Mouse (Mus musculus) embryonic fibroblast, embryonic 13.5 days (primary cell): ENCODE measurements around the gene Ahnak2.

Experiments used
- CTCF ChIP-seq: IDR thresholded peaks from 2 replicates; pipeline ENCODE4 v1.5.1; 2011; ENCODE audit warnings: mild to moderate bottlenecking, control low read depth, low read length, moderate library complexity, borderline replicate concordance; ENCODE audit not compliant: insufficient read depth
- POLR2A ChIP-seq: IDR thresholded peaks from 2 replicates; pipeline ENCODE4 v1.6.1; 2011; ENCODE audit warnings: low read depth, mild to moderate bottlenecking, control low read depth, low read length, moderate library complexity

DNA sequence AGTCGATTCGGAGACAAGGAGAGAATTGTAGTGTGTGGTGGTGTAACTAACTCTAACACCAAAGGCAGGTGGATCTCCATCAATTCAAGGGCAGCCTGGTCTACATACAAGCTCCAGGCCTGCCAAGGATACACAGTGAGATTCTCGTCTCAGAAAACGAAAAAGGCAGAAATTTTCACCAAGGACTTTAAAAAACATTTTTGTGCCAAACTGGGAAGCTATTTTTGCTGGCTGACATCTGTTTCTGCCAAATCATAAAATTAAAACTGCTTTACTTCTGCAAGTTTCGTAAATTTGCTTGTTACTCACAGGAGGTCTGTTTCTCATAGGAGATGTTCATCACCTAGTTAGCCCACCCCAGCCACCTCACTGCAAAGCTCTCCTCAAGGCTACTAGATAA lies 23.4 kb upstream of the Ahnak2 start:
- TF ChIP-seq CTCF = no peak
- TF ChIP-seq POLR2A = no peak
